Mouse (Mus musculus): Measurements from ENCODE around the gene Spata7. TPM values are rescaled to one million over a fixed set of nuclear protein-coding genes. Genes with fewer than 3 reads are reported as not detected.
"Not testable (repeated sequence)": the region's sequence is repeated elsewhere in the genome, so short reads cannot be mapped to it uniquely, and the experiment has no call there.

Spata7 gene
- polyA plus RNA-seq, 1 experiment = 10.2 TPM

GRCm38 (mm10) chr12:98614910-98615508 lies 12.9 kb upstream of the Spata7 start:
- H3K27ac ChIP-seq (ENCODE audit: insufficient read depth, low read length) = no peak overlapping the region
- H3K4me1 ChIP-seq (ENCODE audit: control insufficient read depth, insufficient read depth, low read length) = no peaks in the 10 kb centered on the region
- TF ChIP-seq CTCF (IDR thresholded peaks at IDR 0.05; ENCODE audit: borderline replicate concordance, insufficient read depth, low read length) (no peak), POLR2A (IDR thresholded peaks at IDR 0.05; ENCODE audit: low read depth, low read length) (no peak)
- H3K4me3 ChIP-seq (ENCODE audit: insufficient read depth, low read length) = no peak overlapping the region

GRCm38 (mm10) chr12:98615746-98616145 lies 12.2 kb upstream of the Spata7 start:
- Histone ChIP-seq H3K4me3 (ENCODE audit: insufficient read depth, low read length) (no peak overlapping the region), H3K27ac (ENCODE audit: insufficient read depth, low read length) (no peak overlapping the region), H3K4me1 (ENCODE audit: control insufficient read depth, insufficient read depth, low read length) (no peaks in the 10 kb centered on the region)
- no peak for TF ChIP-seq POLR2A (IDR thresholded peaks at IDR 0.05; ENCODE audit: low read depth, low read length)
- no peak for TF ChIP-seq CTCF (IDR thresholded peaks at IDR 0.05; ENCODE audit: borderline replicate concordance, insufficient read depth, low read length)

GRCm38 (mm10) chr12:98619496-98619895 lies 8.5 kb upstream of the Spata7 start:
- Histone ChIP-seq H3K4me1 (ENCODE audit: control insufficient read depth, insufficient read depth, low read length) (no peaks in the 10 kb centered on the region), H3K27ac (ENCODE audit: insufficient read depth, low read length) (no peak overlapping the region), H3K4me3 (ENCODE audit: insufficient read depth, low read length) (no peak overlapping the region)
- TF ChIP-seq POLR2A (IDR thresholded peaks at IDR 0.05; ENCODE audit: low read depth, low read length) = no peak
- no peak for TF ChIP-seq CTCF (IDR thresholded peaks at IDR 0.05; ENCODE audit: borderline replicate concordance, insufficient read depth, low read length)

GRCm38 (mm10) chr12:98620922-98621321 lies 7.0 kb upstream of the Spata7 start:
- H3K4me3 ChIP-seq (ENCODE audit: insufficient read depth, low read length); H3K27ac ChIP-seq (ENCODE audit: insufficient read depth, low read length); H3K4me1 ChIP-seq (ENCODE audit: control insufficient read depth, insufficient read depth, low read length): not testable (repeated sequence)

- H3K27ac ChIP-seq (ENCODE audit: insufficient read depth, low read length); H3K4me3 ChIP-seq (ENCODE audit: insufficient read depth, low read length); H3K4me1 ChIP-seq (ENCODE audit: control insufficient read depth, insufficient read depth, low read length): not testable (repeated sequence)
Measured at GRCm38 (mm10) chr12:98623266-98623665, 4.7 kb upstream of the Spata7 start.

GRCm38 (mm10) chr12:98628260-98628970 lies 458 bp downstream of the Spata7 start:
- no peak overlapping the region for H3K27ac ChIP-seq (ENCODE audit: insufficient read depth, low read length)
- H3K4me3 ChIP-seq (ENCODE audit: insufficient read depth, low read length) = peak overlapping the region; percentile 90
- no peak for TF ChIP-seq CTCF (IDR thresholded peaks at IDR 0.05; ENCODE audit: borderline replicate concordance, insufficient read depth, low read length)
- TF ChIP-seq POLR2A (IDR thresholded peaks at IDR 0.05; ENCODE audit: low read depth, low read length) = no peak
- no peaks in the 10 kb centered on the region; the same call in 1 of the 2 replicates for H3K4me1 ChIP-seq (ENCODE audit: control insufficient read depth, insufficient read depth, low read length)

GRCm38 (mm10) chr12:98644852-98645251 lies 16.9 kb downstream of the Spata7 start:
- Histone ChIP-seq H3K4me3 (ENCODE audit: insufficient read depth, low read length) (no peak overlapping the region), H3K4me1 (ENCODE audit: control insufficient read depth, insufficient read depth, low read length) (no peaks in the 10 kb centered on the region), H3K27ac (ENCODE audit: insufficient read depth, low read length) (no peak overlapping the region)
- no peak for TF ChIP-seq CTCF (IDR thresholded peaks at IDR 0.05; ENCODE audit: borderline replicate concordance, insufficient read depth, low read length)
- no peak for TF ChIP-seq POLR2A (IDR thresholded peaks at IDR 0.05; ENCODE audit: low read depth, low read length)

GRCm38 (mm10) chr12:98656873-98657272 lies 28.9 kb downstream of the Spata7 start:
- TF ChIP-seq CTCF (IDR thresholded peaks at IDR 0.05; ENCODE audit: borderline replicate concordance, insufficient read depth, low read length) (no peak), POLR2A (IDR thresholded peaks at IDR 0.05; ENCODE audit: low read depth, low read length) (no peak)
- Histone ChIP-seq H3K27ac (ENCODE audit: insufficient read depth, low read length) (no peak overlapping the region), H3K4me1 (ENCODE audit: control insufficient read depth, insufficient read depth, low read length) (no peaks in the 10 kb centered on the region), H3K4me3 (ENCODE audit: insufficient read depth, low read length) (no peak overlapping the region)

- TF ChIP-seq POLR2A (IDR thresholded peaks at IDR 0.05; ENCODE audit: low read depth, low read length) (no peak), CTCF (IDR thresholded peaks at IDR 0.05; ENCODE audit: borderline replicate concordance, insufficient read depth, low read length) (no peak)
- no peaks in the 10 kb centered on the region for H3K4me1 ChIP-seq (ENCODE audit: control insufficient read depth, insufficient read depth, low read length)
- H3K27ac ChIP-seq (ENCODE audit: insufficient read depth, low read length) = no peak overlapping the region
- no peak overlapping the region for H3K4me3 ChIP-seq (ENCODE audit: insufficient read depth, low read length)
Measured at GRCm38 (mm10) chr12:98662617-98663016, 34.7 kb downstream of the Spata7 start.

GRCm38 (mm10) chr12:98668132-98668814 lies 40.3 kb downstream of the Spata7 start:
- TF ChIP-seq POLR2A (IDR thresholded peaks at IDR 0.05; ENCODE audit: low read depth, low read length) = no peak
- TF ChIP-seq CTCF (IDR thresholded peaks at IDR 0.05; ENCODE audit: borderline replicate concordance, insufficient read depth, low read length) = no peak
- no peak overlapping the region for H3K27ac ChIP-seq (ENCODE audit: insufficient read depth, low read length)
- peaks cover 4% of the 10 kb centered on the region; the same call in 1 of the 2 replicates for H3K4me1 ChIP-seq (ENCODE audit: control insufficient read depth, insufficient read depth, low read length)
- H3K4me3 ChIP-seq (ENCODE audit: insufficient read depth, low read length) = no peak overlapping the region
